Mouse (Mus musculus) liver, embryonic 14.5 days (tissue): ENCODE measurements around the gene Zfp618. TPM values are rescaled to one million over a fixed set of nuclear protein-coding genes. Genes with fewer than 3 reads are reported as not detected.

Experiments used
- ATAC-seq: fragments of 200-750 bp; cut with Nextera tagmentation; 2 replicates; pipeline ENCODE4 v1.8.0; 2017; ENCODE audit warnings: moderate number of reproducible peaks, mild to moderate bottlenecking, moderate library complexity; ENCODE audit not compliant: insufficient read depth
- DNase-seq, 3 experiments: peaks; one replicate each; pipeline ENCODE4 v3.0.0-alpha.2; 2012 to 2013; ENCODE audit warnings: low read depth in 3 of 3, low spot score in 3 of 3
- H3K27ac ChIP-seq: fragments of 300-500 bp; sonication (generic); 2 replicates; pipeline ENCODE4 v1.5.1; 2014; ENCODE audit warnings: moderate library complexity, mild to moderate bottlenecking, control low read depth, inconsistent platforms
- H3K27me3 ChIP-seq: fragments of 300-500 bp; sonication (generic); 2 replicates; pipeline ENCODE4 v1.6.1; 2014; ENCODE audit warnings: mild to moderate bottlenecking, low read length, moderate library complexity; ENCODE audit not compliant: control insufficient read depth, insufficient read depth
- H3K36me3 ChIP-seq: fragments of 300-500 bp; sonication (generic); replicated peaks from 2 replicates; pipeline ENCODE4 v1.6.1; 2014; ENCODE audit warnings: low read depth; ENCODE audit not compliant: control insufficient read depth, insufficient read depth
- H3K4me1 ChIP-seq, 2 experiments: fragments of 200-500 bp in 1 of 2; fragments of 300-500 bp in 1 of 2; sonication (generic) in 1 of 2; replicated peaks; 2 replicates each; pipeline ENCODE4 v1.6.1; 2012 to 2014; ENCODE audit warnings: antibody characterized with exemption in 1 of 2, inconsistent platforms in 1 of 2, low read length in 1 of 2; ENCODE audit not compliant: control insufficient read depth in 2 of 2, insufficient read depth in 2 of 2
- H3K4me2 ChIP-seq: fragments of 300-500 bp; sonication (generic); 2 replicates; pipeline ENCODE4 v1.6.1; 2014; ENCODE audit warnings: low read depth, mild to moderate bottlenecking, control low read depth, moderate library complexity
- H3K4me3 ChIP-seq, 2 experiments: fragments of 200-500 bp in 1 of 2; fragments of 300-500 bp in 1 of 2; sonication (generic) in 1 of 2; 2 replicates each; pipeline ENCODE4 v1.5.1; 2012 to 2014; ENCODE audit warnings: low read depth in 2 of 2, low read length in 2 of 2, mild to moderate bottlenecking in 2 of 2, control low read depth in 1 of 2, inconsistent platforms in 1 of 2, moderate library complexity in 1 of 2; ENCODE audit not compliant: insufficient read depth in 1 of 2
- H3K9ac ChIP-seq: fragments of 300-500 bp; sonication (generic); replicated peaks from 2 replicates; pipeline ENCODE4 v1.6.1; 2014; ENCODE audit warnings: mild to moderate bottlenecking, control low read depth, moderate library complexity
- H3K9me3 ChIP-seq: fragments of 300-500 bp; sonication (generic); 2 replicates; pipeline ENCODE4 v1.6.1; 2016; ENCODE audit warnings: low read length, mixed read lengths; ENCODE audit not compliant: control insufficient read depth
- CTCF ChIP-seq: IDR thresholded peaks from 2 replicates; pipeline ENCODE4 v1.5.1; 2016; ENCODE audit warnings: antibody characterized with exemption, low read depth, control low read depth
- EP300 ChIP-seq: IDR thresholded peaks from 2 replicates; pipeline ENCODE4 v1.6.1; 2016; ENCODE audit warnings: antibody characterized with exemption, low read depth
- WGBS: fragments of 180-500 bp; shearing (Covaris S2); extraction: QIAGEN DNeasy Blood & Tissue Kit; methylation state at CpG from one replicate; pipeline ENCODE4 v1.1.7; 2014; ENCODE audit not compliant: insufficient replicate concordance; 5-methylcytosine and 5-hydroxymethylcytosine counted together
- polyA plus RNA-seq, 2 experiments: library from polyadenylated mRNA; depleted of rRNA in 1 of 2; stranded (reverse) in 1 of 2; unstranded in 1 of 2; fragments of >200 nt; fragmentation: Nextera tagmentation in 1 of 2; extraction: Ambion mirVana in 1 of 2; gene quantifications; 2 replicates each; pipeline versions ENCODE4 v1.2.1 to v1.2.3; 2012 to 2014

The Zfp618 gene
- 1.5 TPM in 2 replicates for polyA plus RNA-seq (2012; rRNA removed)
- polyA plus RNA-seq (2014; fragmentation: Nextera tagmentation; extraction: Ambion mirVana) = 1.5 and 2.9 TPM in 2 replicates

GRCm38 (mm10) chr4:62965497-62966302, at the start of gene Zfp618:
Gene Zfp618, plus strand, starts transcription at chr4:62965573.
- Histone ChIP-seq H3K27me3 (peaks cover 21% of the 10 kb centered on the region), H3K4me2 (peak within 1 kb of the TSS; percentile 46), H3K4me3 (peak within 1 kb of the TSS; percentile 57 to 59), H3K9me3 (no peaks in the 10 kb centered on the region), H3K9ac (peak within 1 kb of the TSS; percentile 52), H3K4me1 (peaks cover 0 to 7% of the 10 kb centered on the region in 2 experiments; a peak in 1 of 4 replicates), H3K36me3 (no peaks in the 10 kb centered on the region), H3K27ac (no peak within 1 kb of the TSS)
- TF ChIP-seq CTCF (no peak), EP300 (no peak)
- DNase-seq (no peak), ATAC-seq (no peak)
- 0% methylated on average over 44 of the region's 86 CpGs for WGBS

GRCm38 (mm10) chr4:62917056-62917455, 48.3 kb upstream of the Zfp618 start:
- ATAC-seq (no peak), DNase-seq (no peak)
- TF ChIP-seq EP300 (no peak), CTCF (no peak)
- WGBS = 67% methylated on average over 8 of the region's 8 CpGs
- Histone ChIP-seq H3K9me3 (no peaks in the 10 kb centered on the region), H3K4me2 (no peak overlapping the region), H3K4me3 (no peak overlapping the region), H3K4me1 (no peaks in the 10 kb centered on the region), H3K9ac (no peak overlapping the region), H3K27ac (no peak overlapping the region), H3K27me3 (no peaks in the 10 kb centered on the region), H3K36me3 (no peaks in the 10 kb centered on the region)

GRCm38 (mm10) chr4:62933798-62934197, 31.6 kb upstream of the Zfp618 start:
- WGBS = 60% methylated on average over 4 of the region's 4 CpGs
- H3K4me1 ChIP-seq = no peaks in the 10 kb centered on the region
- ATAC-seq = no peak
- H3K9me3 ChIP-seq = no peaks in the 10 kb centered on the region
- TF ChIP-seq CTCF (0 out of 2 replicates have a peak, but pooled peaks have one; percentile 19), EP300 (no peak)
- H3K27me3 ChIP-seq = no peaks in the 10 kb centered on the region
- H3K4me2 ChIP-seq = no peak overlapping the region
- no peak overlapping the region for H3K9ac ChIP-seq
- DNase-seq = no peak
- H3K4me3 ChIP-seq = no peak overlapping the region
- no peaks in the 10 kb centered on the region for H3K36me3 ChIP-seq
- H3K27ac ChIP-seq = no peak overlapping the region

GRCm38 (mm10) chr4:62935589-62936218, 29.7 kb upstream of the Zfp618 start:
- no peaks in the 10 kb centered on the region for H3K4me1 ChIP-seq
- WGBS = 67% methylated on average over 11 of the region's 11 CpGs
- no peaks in the 10 kb centered on the region for H3K27me3 ChIP-seq
- H3K9ac ChIP-seq = no peak overlapping the region
- no peak for ATAC-seq
- no peak overlapping the region for H3K4me3 ChIP-seq
- no peaks in the 10 kb centered on the region for H3K36me3 ChIP-seq
- DNase-seq = no peak
- H3K9me3 ChIP-seq = no peaks in the 10 kb centered on the region
- no peak for TF ChIP-seq EP300
- TF ChIP-seq CTCF = no peak
- H3K27ac ChIP-seq = no peak overlapping the region
- no peak overlapping the region for H3K4me2 ChIP-seq
